Mouse (Mus musculus) midbrain, embryonic 15.5 days (tissue): Measurements from ENCODE around the gene Ecpas. TPM values are rescaled to one million over a fixed set of nuclear protein-coding genes. Genes with fewer than 3 reads are reported as not detected.

Experiments
- ATAC-seq: fragments of 200-750 bp; cut with Nextera tagmentation; replicated peaks from 2 replicates; pipeline ENCODE4 v1.8.0; 2017; ENCODE audit warnings: moderate TSS enrichment
- H3K27ac ChIP-seq: fragments of 300-500 bp; sonication (generic); 2 replicates; pipeline ENCODE4 v1.5.1; 2015; ENCODE audit warnings: mild to moderate bottlenecking, inconsistent platforms
- H3K27me3 ChIP-seq: fragments of 300-500 bp; sonication (generic); replicated peaks from 2 replicates; pipeline ENCODE4 v1.6.1; 2015; ENCODE audit warnings: inconsistent platforms
- H3K36me3 ChIP-seq: fragments of 300-500 bp; sonication (generic); replicated peaks from 2 replicates; pipeline ENCODE4 v1.6.1; 2015; ENCODE audit warnings: inconsistent platforms
- H3K4me1 ChIP-seq: fragments of 300-500 bp; sonication (generic); 2 replicates; pipeline ENCODE4 v1.6.1; 2015; ENCODE audit warnings: inconsistent platforms
- H3K4me2 ChIP-seq: fragments of 300-500 bp; sonication (generic); 2 replicates; pipeline ENCODE4 v1.6.1; 2015; ENCODE audit warnings: inconsistent platforms, mild to moderate bottlenecking, moderate library complexity
- H3K4me3 ChIP-seq: fragments of 300-500 bp; sonication (generic); 2 replicates; pipeline ENCODE4 v1.5.1; 2015; ENCODE audit warnings: mild to moderate bottlenecking, inconsistent platforms
- H3K9ac ChIP-seq: fragments of 300-500 bp; sonication (generic); 2 replicates; pipeline ENCODE4 v1.6.1; 2015; ENCODE audit warnings: mild to moderate bottlenecking, inconsistent platforms
- H3K9me3 ChIP-seq: fragments of 300-500 bp; sonication (generic); 2 replicates; pipeline ENCODE4 v1.6.1; 2016; ENCODE audit warnings: inconsistent platforms
- WGBS: fragments of 180-500 bp; shearing (Covaris S2); methylation state at CpG from one replicate; pipeline ENCODE4 v1.1.7; 2015; ENCODE audit warnings: mixed read lengths; 5-methylcytosine and 5-hydroxymethylcytosine counted together
- polyA plus RNA-seq: library from polyadenylated mRNA; unstranded; fragments of >200 nt; fragmentation: Nextera tagmentation; extraction: Ambion mirVana; gene quantifications from 2 replicates; pipeline ENCODE4 v1.2.1, GENCODE M21; 2015

Ecpas gene
- polyA plus RNA-seq, 1 experiment from 2014 or later = 35.2 TPM

DNA sequence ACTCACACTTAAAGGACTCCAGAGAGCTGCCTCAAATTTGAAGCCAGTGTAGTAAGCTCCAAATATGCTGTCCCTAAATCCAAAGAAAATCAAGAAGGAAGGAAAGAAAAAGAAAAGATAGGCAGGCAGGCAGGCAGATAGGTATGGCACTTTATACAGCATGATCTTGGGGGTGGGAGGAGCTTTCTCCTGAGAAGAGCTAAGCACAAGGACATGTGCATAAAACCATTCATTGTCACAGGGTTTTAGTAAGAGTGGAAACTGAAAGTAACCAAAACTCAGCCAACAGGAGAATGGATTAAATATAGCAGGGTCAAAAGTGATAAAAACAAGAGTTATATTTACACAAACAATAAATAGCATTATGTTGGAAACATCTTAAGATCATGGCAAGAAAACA is 14.2 kb downstream of the Ecpas start:
- Histone ChIP-seq H3K4me2 (no peak overlapping the region), H3K27ac (no peak overlapping the region), H3K9ac (no peak overlapping the region), H3K4me1 (no peaks in the 10 kb centered on the region), H3K36me3 (no peaks in the 10 kb centered on the region), H3K9me3 (no peaks in the 10 kb centered on the region), H3K27me3 (no peaks in the 10 kb centered on the region), H3K4me3 (no peak overlapping the region)
- no peak for ATAC-seq

DNA sequence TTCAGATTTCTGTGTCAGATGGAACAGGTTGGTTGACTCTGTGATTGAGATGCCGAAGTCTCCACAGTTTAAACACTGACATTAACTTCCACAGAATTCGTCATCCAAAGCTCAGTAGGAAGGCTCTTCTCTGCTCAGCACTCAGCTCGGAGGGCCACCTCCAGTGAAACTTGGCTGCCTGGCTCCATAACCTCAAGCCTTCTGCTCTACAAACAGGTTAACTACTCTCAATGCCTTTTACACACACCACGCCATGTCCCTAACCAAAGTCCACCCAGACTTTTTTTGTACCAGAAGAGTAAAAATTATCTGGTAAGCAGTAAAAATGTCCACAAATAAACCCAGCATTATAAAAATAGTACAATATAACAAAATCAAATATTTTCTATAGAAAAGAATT is 15.1 kb downstream of the Ecpas start:
- Histone ChIP-seq H3K4me1 (no peaks in the 10 kb centered on the region), H3K27ac (no peak overlapping the region), H3K4me2 (no peak overlapping the region), H3K4me3 (no peak overlapping the region), H3K36me3 (no peaks in the 10 kb centered on the region), H3K9me3 (no peaks in the 10 kb centered on the region), H3K27me3 (no peaks in the 10 kb centered on the region), H3K9ac (no peak overlapping the region)
- ATAC-seq = no peak
- WGBS = 82% methylated on average over 4 of the region's 4 CpGs

DNA sequence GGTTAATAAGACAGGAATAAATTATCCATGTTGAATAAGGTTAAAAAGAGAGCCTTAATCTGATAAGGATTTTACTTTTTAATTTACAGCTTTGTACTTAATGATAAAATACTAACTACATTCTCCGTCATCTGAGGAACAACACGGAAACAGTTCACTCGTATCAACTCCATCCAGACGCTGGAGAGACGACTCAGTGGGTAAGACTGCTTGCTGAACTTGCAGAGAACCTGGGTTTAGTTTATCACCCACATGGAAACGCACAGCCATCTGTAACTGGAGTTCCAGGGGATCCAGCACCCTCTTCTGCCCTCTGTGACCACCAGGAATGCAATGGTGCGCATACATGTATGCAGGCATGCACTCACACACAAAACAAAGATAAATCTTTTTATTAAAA is 18.1 kb downstream of the Ecpas start:
- Histone ChIP-seq H3K27me3 (no peaks in the 10 kb centered on the region), H3K4me2 (no peak overlapping the region), H3K36me3 (no peaks in the 10 kb centered on the region), H3K27ac (no peak overlapping the region), H3K4me1 (no peaks in the 10 kb centered on the region), H3K4me3 (no peak overlapping the region), H3K9me3 (no peaks in the 10 kb centered on the region), H3K9ac (no peak overlapping the region)
- 90% methylated on average over 7 of the region's 7 CpGs for WGBS
- no peak for ATAC-seq

DNA sequence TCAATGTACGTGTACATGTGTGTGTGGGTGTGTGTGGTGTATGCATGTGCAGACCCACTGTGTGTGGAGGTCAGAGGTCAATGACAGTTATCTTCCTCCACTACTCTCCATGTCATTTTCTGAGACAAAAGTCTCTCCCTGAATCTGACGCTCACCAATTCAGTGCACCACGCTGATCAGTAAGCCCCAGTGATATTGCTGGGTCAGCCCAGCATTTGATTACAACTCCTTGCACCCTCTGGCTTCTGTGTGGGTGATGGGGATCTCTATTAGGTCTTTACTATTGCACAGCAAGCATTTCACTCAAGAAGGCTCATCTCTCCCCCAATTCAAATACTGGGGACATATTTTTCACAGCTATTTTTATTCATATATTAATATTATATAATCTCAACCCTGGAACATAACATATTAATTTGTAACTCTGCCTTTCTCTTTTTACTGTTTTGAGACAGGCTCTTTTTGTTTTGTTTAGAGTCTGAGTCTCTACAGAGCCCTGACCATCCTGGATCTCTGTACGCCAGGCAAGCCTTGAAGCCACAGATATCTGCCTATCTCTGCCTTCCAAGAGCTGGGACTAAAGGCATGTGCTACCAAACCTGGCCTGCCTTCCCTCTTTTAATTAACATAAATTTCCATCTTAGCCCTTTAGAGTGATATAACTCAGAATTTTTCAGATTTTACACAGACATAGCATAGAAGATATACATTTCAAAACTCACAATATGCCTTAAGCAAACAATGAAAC is 22.3 kb downstream of the Ecpas start:
- Histone ChIP-seq H3K9ac (no peak overlapping the region), H3K27me3 (no peaks in the 10 kb centered on the region), H3K4me1 (no peaks in the 10 kb centered on the region), H3K36me3 (no peaks in the 10 kb centered on the region), H3K4me3 (no peak overlapping the region), H3K4me2 (no peak overlapping the region), H3K27ac (no peak overlapping the region), H3K9me3 (no peaks in the 10 kb centered on the region)
- ATAC-seq = no peak
- 94% methylated on average over 4 of the region's 4 CpGs for WGBS

DNA sequence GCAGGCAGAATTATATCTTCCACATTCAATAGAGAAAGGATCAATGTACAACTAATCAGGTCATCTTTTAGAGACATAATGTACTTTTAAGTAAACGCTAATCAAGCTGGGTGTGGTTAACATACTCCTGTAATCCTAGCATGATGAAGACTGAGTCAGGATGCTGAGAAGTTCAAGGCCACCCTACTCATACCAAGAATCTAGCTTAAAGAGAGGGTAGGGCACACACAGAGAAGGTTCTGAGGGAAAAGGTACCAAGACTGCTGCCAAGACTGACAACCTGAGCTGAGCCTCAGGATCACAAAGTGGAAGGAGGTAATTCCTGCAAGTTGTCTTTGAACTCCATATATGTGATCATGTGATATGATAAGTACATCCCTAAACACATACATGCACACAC is 24.0 kb downstream of the Ecpas start:
- Histone ChIP-seq H3K4me1 (no peaks in the 10 kb centered on the region), H3K4me3 (no peak overlapping the region), H3K9ac (no peak overlapping the region), H3K27ac (no peak overlapping the region), H3K4me2 (no peak overlapping the region), H3K36me3 (no peaks in the 10 kb centered on the region), H3K27me3 (no peaks in the 10 kb centered on the region), H3K9me3 (no peaks in the 10 kb centered on the region)
- no peak for ATAC-seq
- 95% methylated on average over 1 of the region's 1 CpGs for WGBS

DNA sequence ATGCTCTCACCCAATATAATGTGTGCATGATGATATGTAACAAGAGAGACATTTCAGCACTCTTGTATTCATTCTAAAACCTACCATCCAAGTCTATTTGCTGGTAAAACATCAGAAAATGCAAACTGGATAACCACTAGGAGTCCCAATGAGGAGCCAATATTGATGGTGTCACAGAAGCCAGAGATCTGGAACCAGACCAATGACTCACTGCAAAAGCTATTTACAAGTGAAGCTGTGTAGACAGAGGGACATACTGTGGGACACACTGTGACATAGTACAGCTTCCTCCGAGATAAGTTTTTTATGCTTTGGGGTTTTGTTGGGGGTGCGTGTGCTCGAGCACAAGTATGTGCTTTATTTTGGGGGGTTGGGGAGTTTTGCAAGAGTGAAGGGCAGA is 24.9 kb downstream of the Ecpas start:
- H3K27me3 ChIP-seq = no peaks in the 10 kb centered on the region
- no peaks in the 10 kb centered on the region for H3K4me1 ChIP-seq
- H3K27ac ChIP-seq = no peak overlapping the region
- no peaks in the 10 kb centered on the region for H3K9me3 ChIP-seq
- no peaks in the 10 kb centered on the region for H3K36me3 ChIP-seq
- H3K9ac ChIP-seq = no peak overlapping the region
- H3K4me2 ChIP-seq = no peak overlapping the region
- WGBS = 90% methylated on average over 3 of the region's 3 CpGs
- ATAC-seq = no peak
- no peak overlapping the region for H3K4me3 ChIP-seq

DNA sequence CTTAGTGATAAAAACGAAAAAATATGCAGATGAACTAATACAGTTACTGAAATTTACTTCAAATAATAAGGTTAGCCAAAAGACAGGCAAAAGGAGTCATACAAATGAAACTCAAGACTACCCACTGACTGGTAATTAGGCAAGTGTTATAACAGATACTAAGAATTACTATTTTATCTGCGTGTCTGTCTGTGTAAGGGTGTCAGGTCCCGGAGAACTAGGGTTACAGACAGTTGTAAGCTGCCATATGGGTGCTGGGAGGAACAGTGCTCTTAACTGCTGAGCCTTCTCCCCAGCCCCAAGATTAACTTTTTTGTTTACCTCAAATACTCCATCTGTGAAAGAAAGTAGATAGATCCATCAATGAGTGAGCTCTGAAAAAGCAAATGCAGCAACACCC is 25.8 kb downstream of the Ecpas start:
- WGBS = 89% methylated on average over 3 of the region's 3 CpGs
- Histone ChIP-seq H3K9me3 (no peaks in the 10 kb centered on the region), H3K27me3 (no peaks in the 10 kb centered on the region), H3K4me3 (no peak overlapping the region), H3K4me1 (no peaks in the 10 kb centered on the region), H3K4me2 (no peak overlapping the region), H3K36me3 (no peaks in the 10 kb centered on the region), H3K27ac (no peak overlapping the region), H3K9ac (no peak overlapping the region)
- no peak for ATAC-seq

DNA sequence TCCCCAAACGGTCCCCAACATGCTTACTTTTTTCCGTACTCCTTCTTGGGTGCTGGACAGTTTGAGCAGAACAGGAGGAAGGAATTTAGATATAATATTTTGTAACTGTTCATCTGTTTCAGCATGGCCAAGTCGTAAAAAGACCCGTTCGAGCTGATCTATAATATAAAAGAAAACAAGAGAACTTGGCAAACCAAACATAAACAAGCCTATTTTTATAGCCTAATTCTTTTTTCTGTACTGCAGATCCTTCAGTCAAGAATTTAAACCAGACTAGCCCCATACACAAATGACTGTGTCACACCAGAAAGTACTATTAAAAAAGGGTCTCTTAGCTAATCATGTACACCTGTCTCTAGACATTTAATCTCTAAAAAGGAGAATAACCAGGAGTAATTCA is 27.2 kb downstream of the Ecpas start:
- WGBS = 92% methylated on average over 5 of the region's 5 CpGs

DNA sequence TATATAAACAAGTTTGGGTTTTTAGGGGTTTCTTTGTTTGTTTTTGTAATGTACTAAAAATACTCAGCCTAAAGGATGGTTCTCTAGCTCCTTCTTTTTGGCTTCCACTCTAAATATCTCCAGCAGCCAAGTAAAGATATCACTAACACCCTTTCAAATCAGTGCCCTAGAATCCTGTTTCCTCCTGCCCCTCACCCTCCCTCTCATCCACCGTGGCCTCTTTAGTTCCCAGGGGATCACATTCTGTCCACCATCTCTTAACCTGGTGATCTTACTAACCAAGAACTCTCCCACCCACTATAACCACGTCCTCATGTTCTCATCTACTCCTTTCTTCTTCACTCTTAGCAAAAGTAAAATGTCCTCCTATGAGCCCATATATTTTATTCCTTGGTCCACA is 28.7 kb downstream of the Ecpas start:
- Histone ChIP-seq H3K27me3 (no peaks in the 10 kb centered on the region), H3K36me3 (no peaks in the 10 kb centered on the region), H3K9me3 (no peaks in the 10 kb centered on the region), H3K9ac (no peak overlapping the region), H3K4me2 (no peak overlapping the region), H3K4me3 (no peak overlapping the region), H3K4me1 (no peaks in the 10 kb centered on the region), H3K27ac (no peak overlapping the region)
- WGBS = 87% methylated on average over 2 of the region's 2 CpGs
- no peak for ATAC-seq

More for the DNA sequence above, 27.2 kb downstream of the Ecpas start:
- H3K4me3 ChIP-seq = no peak overlapping the region
- H3K27me3 ChIP-seq = no peaks in the 10 kb centered on the region
- no peaks in the 10 kb centered on the region for H3K9me3 ChIP-seq
- H3K4me2 ChIP-seq = no peak overlapping the region
- ATAC-seq = no peak
- H3K4me1 ChIP-seq = no peaks in the 10 kb centered on the region
- no peak overlapping the region for H3K27ac ChIP-seq
- H3K36me3 ChIP-seq = no peaks in the 10 kb centered on the region
- H3K9ac ChIP-seq = no peak overlapping the region

DNA sequence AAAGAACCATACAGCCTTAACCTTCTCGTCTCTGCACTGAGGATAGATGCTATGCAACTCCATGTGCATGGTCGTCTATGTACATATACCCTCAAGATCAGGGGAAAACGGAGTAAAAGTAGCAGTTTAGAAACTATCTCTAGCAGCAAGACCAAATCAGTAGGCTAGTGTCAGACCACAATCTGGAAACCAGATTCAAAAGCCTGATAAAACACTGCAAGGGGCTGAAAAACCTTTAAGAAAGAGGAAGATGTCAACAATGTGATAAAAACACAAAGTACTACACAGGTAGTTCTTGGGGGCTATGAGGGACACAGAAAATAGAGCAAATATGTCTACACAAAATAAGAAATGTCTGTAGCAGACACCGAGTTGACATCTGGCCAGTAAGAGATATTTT is 38.2 kb downstream of the Ecpas start:
- H3K27me3 ChIP-seq = no peaks in the 10 kb centered on the region
- H3K4me3 ChIP-seq = no peak overlapping the region
- no peak overlapping the region for H3K27ac ChIP-seq
- no peaks in the 10 kb centered on the region for H3K9me3 ChIP-seq
- H3K4me2 ChIP-seq = no peak overlapping the region
- no peak for ATAC-seq
- no peaks in the 10 kb centered on the region for H3K4me1 ChIP-seq
- no peak overlapping the region for H3K9ac ChIP-seq
- peaks cover 2% of the 10 kb centered on the region; the same call in 1 of the 2 replicates for H3K36me3 ChIP-seq
- 92% methylated on average over 4 of the region's 4 CpGs for WGBS

DNA sequence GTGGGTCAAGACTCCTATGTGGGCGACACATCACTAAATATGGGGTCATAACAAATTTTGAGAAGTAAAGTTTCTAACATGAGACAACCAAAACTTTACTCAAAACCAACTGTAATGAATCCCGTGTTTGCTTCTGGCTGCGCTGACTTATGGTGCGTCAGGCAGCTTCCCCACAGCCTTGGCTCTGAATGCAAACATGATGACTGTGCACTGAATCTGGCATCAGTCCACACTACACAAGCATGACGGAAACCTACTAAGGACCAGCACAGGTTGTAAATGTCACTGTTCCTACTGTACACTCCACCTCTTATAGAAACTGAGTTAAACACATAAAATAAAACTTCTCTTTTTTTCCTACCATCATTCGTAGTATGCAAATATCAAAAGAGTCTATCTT is 45.3 kb downstream of the Ecpas start:
- Histone ChIP-seq H3K4me1 (no peaks in the 10 kb centered on the region), H3K27me3 (no peaks in the 10 kb centered on the region), H3K9ac (no peak overlapping the region), H3K36me3 (no peaks in the 10 kb centered on the region), H3K9me3 (no peaks in the 10 kb centered on the region), H3K27ac (no peak overlapping the region), H3K4me3 (no peak overlapping the region), H3K4me2 (no peak overlapping the region)
- no peak for ATAC-seq
- 96% methylated on average over 6 of the region's 6 CpGs for WGBS

DNA sequence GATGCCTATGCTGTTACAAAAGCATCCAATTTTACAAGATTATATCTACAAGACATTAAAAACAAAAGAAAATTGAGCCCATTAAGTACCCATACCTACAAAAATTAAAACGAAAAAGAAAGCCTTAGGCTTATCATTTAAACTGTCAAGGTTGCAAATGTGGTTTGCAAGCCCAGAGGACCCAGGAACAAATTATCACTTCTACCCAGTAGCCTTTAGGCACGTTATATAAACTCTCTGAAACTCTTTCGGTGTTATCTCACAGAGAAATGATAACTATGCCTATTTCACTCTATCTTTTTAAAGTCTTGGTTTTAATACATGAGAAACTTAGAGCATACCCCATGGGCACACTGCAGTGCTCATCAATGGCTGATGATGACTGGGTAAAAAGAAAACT is 79.6 kb downstream of the Ecpas start:
- Histone ChIP-seq H3K36me3 (peaks cover 15% of the 10 kb centered on the region), H3K27ac (no peak overlapping the region), H3K4me1 (no peaks in the 10 kb centered on the region), H3K9me3 (no peaks in the 10 kb centered on the region), H3K4me2 (no peak overlapping the region), H3K27me3 (no peaks in the 10 kb centered on the region), H3K9ac (no peak overlapping the region), H3K4me3 (no peak overlapping the region)
- 92% methylated on average over 3 of the region's 3 CpGs for WGBS
- ATAC-seq = no peak

DNA sequence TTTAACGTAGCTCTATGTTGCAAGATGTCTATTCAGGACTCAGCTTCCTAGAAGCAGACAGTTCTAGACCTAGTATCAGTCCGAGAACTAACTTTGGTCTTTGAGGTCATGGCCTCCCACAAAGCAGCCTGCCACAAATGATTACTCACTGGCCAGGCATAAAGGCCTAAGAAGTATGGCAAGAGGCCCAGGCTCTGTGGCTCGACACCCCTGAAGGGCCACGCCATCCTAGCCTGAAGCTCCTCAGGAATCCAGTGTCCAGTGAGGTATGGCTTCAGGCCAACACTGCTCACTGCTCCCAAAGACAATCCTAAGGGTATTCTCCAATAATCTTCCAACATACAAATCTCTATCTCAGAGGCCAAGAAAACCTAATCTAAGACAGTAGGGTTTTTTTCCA is 86.6 kb downstream of the Ecpas start:
- WGBS = 86% methylated on average over 4 of the region's 4 CpGs
- no peaks in the 10 kb centered on the region for H3K4me1 ChIP-seq
- H3K36me3 ChIP-seq = peaks cover 35% of the 10 kb centered on the region
- no peak overlapping the region for H3K9ac ChIP-seq
- H3K4me2 ChIP-seq = no peak overlapping the region
- H3K27me3 ChIP-seq = no peaks in the 10 kb centered on the region
- H3K27ac ChIP-seq = no peak overlapping the region
- H3K9me3 ChIP-seq = no peaks in the 10 kb centered on the region
- ATAC-seq = no peak
- no peak overlapping the region for H3K4me3 ChIP-seq
